Mouse (Mus musculus): ENCODE measurements around the gene Leap2.

DNA sequence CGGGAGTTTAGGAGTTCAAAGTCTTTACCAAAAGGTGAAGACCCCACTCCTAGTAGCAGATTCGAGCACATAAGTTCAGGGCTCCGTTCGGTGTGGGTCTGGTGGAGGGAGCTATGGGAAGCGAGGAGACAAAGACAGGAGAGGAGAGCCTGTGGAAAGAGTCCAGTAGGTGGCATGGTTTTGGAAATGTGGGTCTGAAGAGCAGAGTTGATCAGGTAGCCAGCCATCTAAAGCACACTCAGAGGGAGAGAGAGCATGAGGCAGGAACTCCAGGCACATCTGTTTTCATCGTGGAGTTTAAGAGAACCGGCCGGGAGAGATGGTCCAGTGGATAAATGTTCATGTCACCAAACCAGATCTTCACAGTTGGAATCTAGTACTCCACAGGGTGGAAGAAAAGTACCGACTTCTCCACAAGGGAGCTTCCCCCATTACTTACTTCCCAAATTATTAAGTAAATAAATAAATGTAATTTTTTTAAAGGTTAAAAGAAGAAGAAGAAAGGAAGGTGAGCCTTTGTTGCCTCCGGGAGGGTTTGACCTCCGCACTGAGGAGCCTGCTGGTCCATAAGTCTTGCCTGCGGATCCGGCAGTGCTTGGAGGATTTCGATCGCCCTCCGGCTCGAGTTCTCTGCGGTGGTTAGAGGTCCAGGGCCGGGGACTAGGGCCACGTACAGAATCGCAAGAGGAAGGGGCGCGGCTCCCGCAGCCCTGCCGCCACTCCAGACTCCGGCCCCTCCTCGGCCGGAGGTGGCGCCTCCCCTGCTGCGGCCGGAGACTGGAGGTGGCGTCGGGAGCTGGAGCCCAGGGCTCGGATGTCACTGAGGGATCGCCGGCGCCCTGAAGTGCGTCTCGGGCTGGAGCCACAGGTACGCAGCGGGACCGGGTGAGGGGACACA is 33.8 kb upstream of the Leap2 start, which contains the start of the genes Gm10447 and Shroom1:
- TF ChIP-seq CTCF (IDR thresholded peaks at IDR 0.05; ENCODE audit: insufficient read depth, low read depth, low read length) (no peak), POLR2A (IDR thresholded peaks at IDR 0.05; ENCODE audit: insufficient read depth, low read depth, low read length) (no peak)
